Mouse (Mus musculus) brain, embryonic 14.5 days (tissue): ENCODE data around the gene Actbl2. TPM values are rescaled to one million over a fixed set of nuclear protein-coding genes. Genes with fewer than 3 reads are reported as not detected.
A peak's percentile ranks its signal among the peaks of the same experiment; 100 is the strongest.

Experiments
- DNase-seq: peaks from one replicate; pipeline ENCODE4 v3.0.0-alpha.2; 2011; ENCODE audit warnings: low read depth
- CTCF ChIP-seq: fragments of 200-500 bp; IDR thresholded peaks from 2 replicates; pipeline ENCODE4 v1.5.1; 2012; ENCODE audit warnings: inconsistent platforms, mild to moderate bottlenecking, moderate library complexity, borderline replicate concordance; ENCODE audit not compliant: insufficient read depth, insufficient read length; ENCODE audit errors: extremely low read depth
- POLR2A ChIP-seq: fragments of 200-500 bp; IDR thresholded peaks from 2 replicates; pipeline ENCODE4 v1.6.1; 2012; ENCODE audit warnings: mild to moderate bottlenecking, inconsistent platforms, borderline replicate concordance; ENCODE audit not compliant: poor library complexity, insufficient read depth, insufficient read length, severe bottlenecking; ENCODE audit errors: extremely low read depth
- polyA plus RNA-seq: library from polyadenylated mRNA; depleted of rRNA; stranded (reverse); fragments of >200 nt; gene quantifications from 2 replicates; pipeline ENCODE4 v1.2.3, GENCODE M21; 2012; rRNA removed

Gene Actbl2
- 0.03 TPM in 1 of 2 replicates, not detected in the other for polyA plus RNA-seq

DNA sequence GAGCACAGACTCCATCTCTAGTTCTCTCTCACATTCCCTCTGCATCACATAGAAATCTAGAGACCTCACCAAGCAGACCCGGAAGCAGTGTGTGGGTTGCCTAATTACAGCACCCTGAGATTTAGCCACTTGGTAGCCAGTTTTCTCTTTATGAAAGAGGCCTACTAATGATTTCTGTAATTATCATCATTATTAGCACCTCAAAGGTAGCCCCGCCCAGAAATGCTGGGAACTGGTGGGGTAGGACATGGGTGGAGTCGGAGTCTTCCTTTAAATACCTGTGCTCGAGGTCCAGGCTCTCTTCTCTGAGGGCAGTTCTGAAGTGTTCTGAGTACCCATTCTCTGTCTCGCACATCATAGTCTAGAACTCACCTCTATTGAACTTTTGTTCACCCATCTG lies at the start of gene Actbl2:
TSS of gene Actbl2 (plus strand) at position 301 of the 400 bp plus-strand sequence.
- no peak for DNase-seq
- TF ChIP-seq POLR2A: no peak

DNA sequence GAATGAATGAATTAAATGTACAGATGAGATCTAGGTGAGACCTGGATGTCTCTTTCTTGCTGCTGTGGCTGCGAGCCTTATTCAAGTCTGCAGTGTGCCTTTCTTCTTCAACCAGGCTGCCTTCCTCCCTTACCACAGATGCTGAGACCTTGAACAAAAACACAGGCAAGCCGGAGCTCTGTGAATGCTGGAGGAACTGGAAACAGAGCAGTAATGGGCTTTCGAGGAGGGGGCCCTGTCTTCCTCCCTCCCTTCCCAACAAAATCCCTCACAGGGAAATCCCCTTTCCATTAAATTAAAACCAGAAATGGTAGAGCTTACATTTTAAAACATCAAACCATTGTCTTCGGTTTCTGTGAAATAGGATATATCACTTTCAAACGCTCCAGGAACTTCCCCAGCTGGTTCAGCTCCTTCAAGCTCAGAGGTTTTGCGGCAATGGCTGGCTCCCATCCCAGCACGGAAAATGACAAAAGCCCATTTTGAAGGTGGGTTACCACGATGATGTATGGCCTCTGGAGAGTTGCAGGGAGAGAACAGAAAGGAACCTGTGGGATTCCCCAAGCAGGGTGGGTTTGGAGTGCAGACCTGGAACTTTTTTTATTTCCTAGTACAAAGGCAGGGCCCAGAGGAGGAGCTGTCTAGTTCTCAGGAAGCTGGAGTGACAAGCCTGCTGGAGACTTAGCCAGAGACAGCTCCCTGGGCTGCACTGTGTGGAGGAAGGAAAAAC lies 44.0 kb upstream of the Actbl2 start:
- TF ChIP-seq CTCF (no peak), POLR2A (no peak)
- DNase-seq: peak; percentile 40

DNA sequence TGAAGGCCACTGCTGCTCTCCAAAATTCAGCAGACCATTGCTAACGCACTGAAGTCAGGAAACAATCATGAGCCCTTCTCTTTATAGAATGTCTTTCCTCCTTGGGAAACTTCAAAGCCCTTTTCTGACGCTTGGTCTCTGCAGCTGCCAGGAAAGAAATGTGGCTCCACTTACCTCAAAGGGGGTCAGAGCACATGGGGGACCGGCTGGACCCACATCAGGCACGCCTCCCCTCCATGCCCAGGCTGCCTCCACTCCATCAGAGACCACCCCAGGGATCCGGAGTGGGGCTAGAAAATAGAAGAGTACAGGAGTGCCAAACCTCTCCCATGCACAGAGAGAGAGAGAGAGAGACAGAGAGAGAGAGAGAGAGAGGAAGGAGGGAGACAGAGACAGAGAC lies 26.0 kb upstream of the Actbl2 start:
- DNase-seq: no peak
- TF ChIP-seq POLR2A: no peak
- TF ChIP-seq CTCF: no peak

DNA sequence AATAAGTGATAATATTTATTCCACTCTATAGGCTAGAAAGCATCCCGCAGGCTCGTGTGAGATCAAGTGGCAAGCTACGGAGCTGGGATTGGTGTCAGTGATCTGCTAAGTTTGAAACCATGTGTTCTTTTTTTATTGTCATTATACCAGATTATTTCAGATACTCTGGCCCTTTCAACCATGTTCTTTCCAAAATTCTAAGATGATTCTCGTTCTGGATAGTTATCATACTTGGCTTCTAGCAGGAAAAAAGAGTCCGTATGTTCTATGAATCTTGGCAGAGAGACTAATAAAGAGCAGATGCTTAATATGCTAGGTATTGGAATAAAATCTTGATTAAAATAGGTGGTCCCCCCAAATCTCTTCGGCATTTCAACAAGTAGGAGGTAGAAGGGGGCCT lies 25.3 kb upstream of the Actbl2 start:
- TF ChIP-seq POLR2A (no peak), CTCF (no peak)
- no peak for DNase-seq

DNA sequence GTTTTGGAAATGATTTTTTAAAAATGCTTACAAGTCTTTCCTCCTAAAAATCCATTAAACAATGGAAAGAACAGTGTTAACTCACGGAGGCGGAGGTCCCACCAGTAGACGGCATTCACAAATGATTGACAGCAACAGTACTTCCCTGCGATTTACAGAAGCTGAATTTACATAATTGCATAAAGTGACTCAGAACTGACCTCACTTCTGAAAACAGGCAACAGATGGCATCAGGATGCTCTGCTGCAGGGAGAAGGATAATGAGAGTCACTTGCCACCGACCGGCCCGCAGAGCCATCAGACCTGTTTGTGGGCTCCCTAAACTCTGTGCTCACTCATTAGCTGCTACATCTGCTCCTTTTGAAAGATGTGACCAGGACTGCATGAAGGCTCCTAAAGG lies 22.4 kb upstream of the Actbl2 start:
- TF ChIP-seq POLR2A (no peak), CTCF (no peak)
- peak; percentile 71 for DNase-seq

DNA sequence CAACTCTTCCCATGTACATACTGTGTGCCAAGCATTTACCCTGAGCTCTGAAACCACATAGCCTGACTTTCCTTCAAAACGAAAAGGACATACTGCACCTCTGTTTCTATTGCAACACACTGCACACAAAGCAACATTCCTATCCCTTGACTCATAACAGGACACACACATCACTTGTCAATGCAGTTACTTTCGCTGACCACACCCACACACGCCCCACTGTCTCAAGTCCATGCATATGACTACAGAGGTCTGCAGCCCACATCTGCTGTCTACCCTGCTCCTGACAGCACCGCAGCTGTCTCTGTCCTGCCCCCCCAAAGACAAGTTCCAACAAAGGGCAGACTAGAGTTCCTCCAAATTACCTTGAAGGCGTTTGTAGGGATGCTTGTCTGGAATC lies 21.5 kb upstream of the Actbl2 start:
- TF ChIP-seq POLR2A: no peak
- TF ChIP-seq CTCF: no peak

DNA sequence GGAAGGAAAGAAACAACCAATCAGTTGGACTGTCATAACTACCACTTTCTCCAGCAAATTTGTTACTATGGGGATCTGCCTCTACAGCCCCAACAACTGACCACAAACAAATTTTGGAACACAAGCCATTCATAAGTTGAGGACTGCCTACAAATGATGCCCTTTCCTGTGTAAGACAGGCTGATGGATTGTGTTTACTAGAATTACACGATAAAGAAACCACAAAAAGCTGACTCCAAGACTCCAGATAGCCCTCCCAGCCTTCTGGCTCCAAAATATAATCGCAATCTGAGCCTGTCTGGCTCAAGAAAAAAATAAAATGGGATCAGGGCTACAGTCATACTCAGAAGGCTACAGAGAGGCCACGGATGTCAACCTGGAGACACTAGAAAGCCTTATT lies 20.2 kb upstream of the Actbl2 start:
- no peak for DNase-seq

More for the DNA sequence above, 21.5 kb upstream of the Actbl2 start:
- no peak for DNase-seq

DNA sequence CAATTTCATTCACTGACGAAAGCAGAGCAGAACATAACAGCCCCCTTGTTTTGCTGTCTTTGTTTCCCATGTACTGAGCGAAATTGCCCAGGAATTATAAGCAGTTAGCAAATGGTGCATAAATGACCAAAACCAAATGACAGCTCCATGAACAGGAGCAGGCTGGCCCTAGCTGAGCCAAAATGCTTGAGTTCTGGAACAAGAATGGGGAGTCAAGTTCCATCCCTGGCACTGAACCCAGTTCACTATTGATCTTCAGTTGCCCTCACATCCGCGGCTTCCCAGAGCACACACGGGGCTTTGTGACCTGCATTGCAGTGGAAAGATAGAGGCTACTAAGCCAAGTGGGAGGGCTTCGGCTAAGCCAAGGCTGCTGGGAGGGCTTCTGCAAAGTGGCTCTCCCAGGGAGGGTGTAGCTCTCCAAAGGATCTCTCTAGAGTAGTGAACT lies 19.1 kb upstream of the Actbl2 start:
- no peak for TF ChIP-seq POLR2A
- no peak for TF ChIP-seq CTCF
- DNase-seq: peak; percentile 72

More for the DNA sequence above, 20.2 kb upstream of the Actbl2 start:
- TF ChIP-seq POLR2A: no peak
- no peak for TF ChIP-seq CTCF

DNA sequence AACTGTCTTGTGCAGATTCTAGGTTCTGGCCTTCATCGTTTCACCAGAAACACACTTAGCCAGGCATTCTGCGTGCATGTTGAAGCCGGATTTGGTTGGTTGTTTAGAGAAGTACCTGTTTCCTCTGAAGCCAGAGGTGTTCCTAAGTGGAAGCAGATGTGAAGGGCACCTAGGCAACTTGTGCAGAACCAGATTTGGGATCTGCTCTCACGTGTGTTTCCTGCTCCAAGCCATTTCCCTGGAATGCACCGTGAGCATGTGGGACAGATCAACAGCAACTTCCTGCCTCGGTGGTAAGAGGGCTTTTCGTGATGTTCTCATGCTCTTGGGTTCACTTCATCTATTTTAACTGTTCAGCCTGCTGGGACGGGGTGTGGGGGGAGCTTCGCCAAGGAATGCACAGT lies 18.4 kb upstream of the Actbl2 start:
- TF ChIP-seq POLR2A: no peak
- no peak for TF ChIP-seq CTCF
- DNase-seq: no peak

DNA sequence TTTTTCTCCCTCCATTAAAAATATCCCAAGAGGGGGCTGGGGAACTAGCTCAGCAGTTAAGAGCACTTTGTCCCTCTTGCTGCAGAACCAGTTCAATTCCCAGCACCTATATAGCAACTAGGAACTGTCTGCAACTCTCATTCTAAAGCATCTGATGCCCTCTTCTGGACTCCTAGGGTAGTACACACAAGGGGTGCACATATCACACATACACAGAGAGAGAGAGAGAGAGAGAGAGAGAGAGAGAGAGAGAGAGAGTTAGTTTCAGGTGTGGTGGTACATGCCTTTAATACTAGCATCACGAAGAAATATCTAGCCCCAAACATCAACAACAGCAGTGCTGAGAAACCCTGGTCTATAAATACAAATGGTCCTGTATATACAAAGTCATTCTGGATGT lies 17.5 kb upstream of the Actbl2 start:
- no peak for DNase-seq
- TF ChIP-seq POLR2A (no peak), CTCF (no peak)

DNA sequence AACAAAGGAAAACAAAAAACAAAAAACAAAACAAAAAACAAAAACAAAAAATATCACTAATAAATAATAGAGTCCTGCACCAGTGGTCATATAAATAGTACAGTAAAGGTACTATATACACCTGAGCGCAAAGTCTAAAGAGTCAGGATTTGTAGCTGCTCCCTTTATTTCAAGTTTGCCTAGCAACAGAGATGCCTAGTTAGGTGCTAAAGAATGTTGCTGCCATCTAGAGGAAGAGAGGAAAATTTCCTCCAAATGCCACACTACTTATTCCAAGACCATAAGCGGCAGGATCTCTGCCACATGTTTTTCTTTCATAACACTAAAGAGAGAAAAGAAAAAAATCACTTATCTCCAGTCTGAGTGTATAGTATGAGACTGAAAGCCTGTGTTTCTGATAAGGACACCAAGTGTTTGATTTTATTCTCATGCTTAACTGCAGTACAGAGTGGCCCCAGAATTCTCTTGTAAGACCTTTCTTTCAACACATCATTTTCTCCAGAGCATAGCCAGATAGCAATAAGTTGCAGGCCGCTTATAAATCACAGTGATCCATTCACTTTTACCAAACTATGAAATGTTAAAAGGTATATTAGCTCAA lies 16.8 kb upstream of the Actbl2 start:
- DNase-seq: peak; percentile 86
- TF ChIP-seq CTCF: peak; percentile 59; the same call in 1 of the 2 replicates
- no peak for TF ChIP-seq POLR2A

DNA sequence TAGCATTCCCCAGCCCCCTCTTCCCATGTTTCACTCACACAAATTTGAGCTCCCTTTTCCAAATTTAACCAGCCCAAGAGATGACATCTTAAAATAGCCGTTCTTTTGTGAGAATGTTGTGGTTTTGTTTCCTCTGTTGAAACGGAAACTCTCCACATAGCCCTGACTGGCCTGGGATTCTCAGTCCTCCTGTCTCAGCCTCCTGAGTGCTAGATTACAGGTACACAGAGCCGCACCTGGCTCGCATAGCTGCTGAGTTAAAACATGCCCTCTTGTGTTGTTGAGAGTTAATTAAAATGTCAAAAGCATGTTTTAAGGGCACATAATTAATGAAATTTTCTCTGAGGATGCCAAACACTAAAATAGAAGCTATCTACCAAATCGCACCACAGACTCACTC lies 3.7 kb upstream of the Actbl2 start:
- no peak for DNase-seq
- no peak for TF ChIP-seq CTCF
- TF ChIP-seq POLR2A: no peak
